Mouse (Mus musculus) liver (tissue): ENCODE measurements at regions not wholly inside any gene's neighbourhood (a gene's known extent, or its start where the extent isn't known, plus 50 kb on each side); places are given as distances from the start of the nearest gene placed in this dataset.
"Not testable (repeated sequence)": the region's sequence is repeated elsewhere in the genome, so short reads cannot be mapped to it uniquely, and the experiment has no call there.

Experiments
- DNase-seq: peaks from one replicate; pipeline ENCODE4 v3.0.0-alpha.2; 2020; ENCODE audit warnings: mixed read lengths

DNA sequence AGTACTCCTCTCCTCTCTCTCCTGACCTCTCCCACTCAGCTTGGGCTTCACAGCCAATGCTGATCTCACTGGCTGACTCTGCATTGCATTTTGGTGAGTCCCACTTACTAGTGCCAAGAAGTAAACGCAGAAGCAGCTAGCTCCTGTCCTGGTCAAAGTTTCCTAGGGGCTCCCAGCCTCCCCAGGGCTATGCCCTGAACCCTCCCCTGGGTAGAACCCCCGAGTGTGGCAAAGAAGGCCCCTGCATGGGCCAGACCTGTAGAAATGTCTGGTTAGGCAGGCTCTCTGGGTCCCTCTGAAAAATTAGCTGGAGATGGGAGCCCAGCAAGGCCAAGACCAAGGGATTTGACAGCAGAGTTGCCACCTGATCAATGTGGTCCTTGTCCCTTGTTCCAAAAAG lies 454.3 kb downstream of the Gm10330 start:
- not testable (repeated sequence) for DNase-seq

DNA sequence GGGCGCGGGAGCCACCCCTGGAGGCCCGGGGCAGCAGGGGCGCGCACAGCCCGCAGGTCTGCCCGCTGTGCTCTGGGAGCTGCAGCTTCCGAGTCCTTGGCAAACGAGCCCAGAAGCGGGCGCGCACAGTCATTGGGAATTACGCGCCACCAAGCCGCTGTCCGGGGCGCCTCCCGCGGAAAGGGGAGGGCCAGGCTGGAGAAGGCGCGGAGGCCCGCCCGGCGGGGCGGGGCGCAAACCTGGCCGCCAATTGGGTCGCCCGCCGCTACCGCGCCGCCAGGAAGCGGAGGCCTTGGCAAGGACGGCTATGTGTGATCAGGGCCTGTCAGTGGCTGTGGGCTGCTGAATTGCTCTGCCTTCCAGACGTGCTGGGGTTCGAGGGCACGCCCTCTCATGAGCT lies 464.9 kb downstream of the Gm10330 start:
- DNase-seq = peak; percentile 46
